Mouse (Mus musculus): ENCODE measurements around the gene Ttc28.

DNA sequence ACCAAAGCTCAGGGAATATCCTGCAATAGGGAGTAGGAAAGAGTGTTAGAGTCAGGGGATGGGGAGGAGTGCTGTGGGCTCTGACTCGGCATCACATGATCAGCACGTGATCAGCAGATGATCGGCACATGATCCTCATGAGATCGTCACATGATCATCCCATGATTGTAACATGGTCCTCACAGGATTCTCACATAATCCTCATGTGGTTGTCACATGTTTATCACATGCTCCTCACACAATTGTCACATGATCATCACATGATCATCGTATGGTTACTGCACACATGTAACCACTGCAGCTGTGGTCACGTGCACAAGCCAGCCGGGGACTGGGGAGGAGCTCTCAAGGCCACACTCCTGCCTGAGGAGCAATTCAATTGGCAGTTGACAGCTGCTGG, 264.8 kb downstream of the Ttc28 start:
- TF ChIP-seq MYOG (IDR thresholded peaks at IDR 0.05; ENCODE audit: control insufficient read depth, extremely low read depth, insufficient read length) (no peak), CTCF (IDR thresholded peaks at IDR 0.05; ENCODE audit: control insufficient read depth, insufficient read depth, insufficient read length) (no peak), MYOD1 (IDR thresholded peaks at IDR 0.05; ENCODE audit: control insufficient read depth, insufficient read length, low read depth) (no peak)
